Mouse (Mus musculus): Measurements from ENCODE around the gene Lnx2. TPM values are rescaled to one million over a fixed set of nuclear protein-coding genes. Genes with fewer than 3 reads are reported as not detected.

The Lnx2 gene
- polyA plus RNA-seq, 1 experiment from 2014 or later = 14.0 TPM

DNA sequence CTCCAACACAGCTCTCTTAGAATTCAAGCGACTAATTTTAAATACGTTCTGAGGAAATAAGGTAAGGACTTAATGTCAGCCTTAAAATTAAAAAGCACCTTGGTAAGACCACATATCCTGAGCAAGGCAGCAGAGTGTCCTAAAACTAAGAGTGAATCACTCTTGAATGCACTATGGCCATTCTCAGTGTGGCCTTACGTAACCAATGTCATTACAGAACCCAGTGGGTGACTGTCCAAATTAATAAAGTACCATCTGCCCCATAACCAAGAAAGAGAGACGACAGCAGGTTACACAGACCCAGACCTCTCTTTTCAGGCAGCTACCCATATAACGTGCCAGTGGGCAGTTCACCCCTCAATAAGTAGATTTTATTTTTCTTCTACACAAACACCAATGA is 17.7 kb downstream of the Lnx2 start:
- no peaks in the 10 kb centered on the region for H3K36me3 ChIP-seq
- peaks cover 59% of the 10 kb centered on the region for H3K4me1 ChIP-seq (replicated peaks)
- H3K27me3 ChIP-seq (replicated peaks) = no peaks in the 10 kb centered on the region
- no peak overlapping the region for H3K27ac ChIP-seq (ENCODE audit: poor library complexity, severe bottlenecking)
- H3K9ac ChIP-seq = no peak overlapping the region
- no peak overlapping the region for H3K4me2 ChIP-seq
- no peaks in the 10 kb centered on the region for H3K9me3 ChIP-seq (replicated peaks)
- ATAC-seq (ENCODE audit: insufficient number of reproducible peaks, low FRiP score) = no peak
- no peak overlapping the region for H3K4me3 ChIP-seq
- 88% methylated on average over 5 of the region's 5 CpGs for WGBS

DNA sequence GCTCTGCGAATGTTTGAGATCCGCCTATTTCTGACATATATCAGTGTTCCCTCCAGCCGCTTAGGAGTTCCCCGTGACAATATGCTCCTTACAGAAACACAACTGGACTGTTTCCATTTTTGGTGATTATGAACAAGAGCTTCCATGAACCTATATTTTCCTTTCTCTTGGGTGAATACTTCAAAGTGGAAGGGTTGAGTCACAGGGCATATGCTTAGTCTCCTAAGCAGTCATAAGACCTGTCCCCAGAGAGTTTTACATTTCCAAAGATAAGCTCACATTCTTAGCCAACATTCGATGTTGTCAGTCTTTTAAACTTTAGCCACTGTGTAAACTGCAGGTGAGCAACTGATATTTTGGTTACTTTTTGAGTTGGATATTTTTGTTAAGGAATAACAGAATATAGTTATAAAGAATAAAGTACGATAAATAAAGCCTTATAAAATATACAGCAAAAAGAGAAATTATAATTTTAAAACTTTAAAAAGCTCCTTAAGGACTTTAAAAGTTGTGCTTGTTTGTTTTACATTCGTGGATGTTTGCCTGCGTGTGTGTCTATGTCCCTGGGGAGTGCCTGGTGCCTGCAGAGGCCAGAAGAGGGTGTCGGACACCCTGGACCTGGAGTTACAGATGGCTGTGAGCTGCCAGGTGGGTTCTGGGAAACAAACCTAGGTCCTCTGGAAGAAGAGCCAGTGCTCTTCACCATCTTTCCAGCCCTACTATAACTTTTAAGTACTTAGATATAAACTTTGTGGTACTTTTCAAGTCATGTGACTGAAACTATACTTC is 18.6 kb downstream of the Lnx2 start:
- Histone ChIP-seq H3K4me1 (replicated peaks) (peaks cover 51% of the 10 kb centered on the region), H3K36me3 (no peaks in the 10 kb centered on the region), H3K27me3 (replicated peaks) (no peaks in the 10 kb centered on the region), H3K27ac (ENCODE audit: poor library complexity, severe bottlenecking) (peak overlapping the region; percentile 60), H3K4me2 (no peak overlapping the region), H3K9me3 (replicated peaks) (no peaks in the 10 kb centered on the region), H3K9ac (no peak overlapping the region), H3K4me3 (no peak overlapping the region)
- ATAC-seq (ENCODE audit: insufficient number of reproducible peaks, low FRiP score) = peak; percentile 62; the same call in 1 of the 2 replicates
- WGBS = 60% methylated on average over 9 of the region's 9 CpGs

DNA sequence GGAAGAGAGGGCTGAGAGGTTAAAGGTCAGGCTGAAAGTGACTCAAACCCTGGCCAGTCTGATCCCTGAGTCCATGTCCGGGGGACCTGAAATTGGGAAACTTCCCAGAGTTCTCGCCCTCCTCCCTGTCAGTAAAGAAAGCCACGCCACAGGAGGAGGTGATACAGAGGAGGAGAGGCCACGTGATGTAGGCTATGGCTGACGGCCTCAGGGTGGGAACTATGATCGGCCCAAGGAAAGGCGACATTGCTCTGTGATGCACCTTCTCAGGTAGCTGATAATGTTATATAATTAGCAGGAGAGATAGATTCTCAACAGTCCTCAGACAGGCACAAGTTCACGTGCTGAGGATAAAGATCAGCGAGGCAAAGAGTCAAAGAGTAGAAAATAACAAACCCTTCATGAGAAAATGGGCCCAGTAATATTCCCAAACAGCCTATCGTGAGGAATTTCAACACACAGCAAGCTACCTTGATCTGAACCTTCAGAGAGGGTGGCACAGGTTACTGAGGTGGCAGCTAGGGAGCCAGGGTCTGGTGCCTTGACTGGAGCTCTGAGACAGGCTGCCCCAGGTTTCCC is 19.6 kb downstream of the Lnx2 start:
- Histone ChIP-seq H3K27ac (ENCODE audit: poor library complexity, severe bottlenecking) (peak overlapping the region; percentile 60), H3K4me1 (replicated peaks) (peaks cover 57% of the 10 kb centered on the region), H3K4me3 (no peak overlapping the region), H3K9ac (no peak overlapping the region), H3K36me3 (no peaks in the 10 kb centered on the region), H3K4me2 (no peak overlapping the region), H3K27me3 (replicated peaks) (no peaks in the 10 kb centered on the region), H3K9me3 (replicated peaks) (no peaks in the 10 kb centered on the region)
- WGBS = 76% methylated on average over 10 of the region's 10 CpGs
- ATAC-seq (ENCODE audit: insufficient number of reproducible peaks, low FRiP score) = no peak

DNA sequence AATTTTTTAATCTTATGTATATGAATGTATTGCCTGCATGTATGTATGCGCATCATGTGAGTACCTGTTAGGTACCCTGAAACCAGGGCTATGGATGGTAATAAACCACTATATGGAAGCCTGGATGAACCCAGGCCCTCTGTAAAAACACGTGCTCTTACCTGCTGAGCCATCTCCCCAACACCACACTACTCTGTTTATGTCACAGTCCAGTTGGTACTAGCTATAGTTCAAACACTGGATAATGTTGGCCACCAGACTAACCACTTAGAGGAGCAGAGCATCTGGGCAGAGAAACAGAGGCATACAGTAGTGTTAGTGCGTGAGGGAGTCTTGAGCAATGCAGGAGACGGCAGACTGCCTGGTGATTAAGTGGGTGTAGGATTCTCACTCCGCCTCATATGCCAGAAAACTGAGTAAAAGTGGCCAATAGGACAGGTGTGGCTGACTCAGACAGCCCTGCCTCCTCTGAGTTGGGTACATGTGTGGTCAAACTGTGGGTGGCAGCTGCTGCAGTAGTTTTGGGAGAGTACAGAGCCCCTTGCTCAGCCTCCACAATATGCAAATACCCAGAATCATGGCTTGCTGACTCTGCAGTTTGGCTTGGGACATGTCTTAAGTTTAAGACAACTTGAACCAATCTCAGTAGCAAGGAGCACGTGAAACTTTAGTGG is 20.7 kb downstream of the Lnx2 start:
- Histone ChIP-seq H3K9ac (no peak overlapping the region), H3K27ac (ENCODE audit: poor library complexity, severe bottlenecking) (no peak overlapping the region), H3K4me3 (no peak overlapping the region), H3K9me3 (replicated peaks) (no peaks in the 10 kb centered on the region), H3K4me1 (replicated peaks) (peaks cover 68% of the 10 kb centered on the region), H3K4me2 (no peak overlapping the region), H3K27me3 (replicated peaks) (no peaks in the 10 kb centered on the region), H3K36me3 (no peaks in the 10 kb centered on the region)
- WGBS = 85% methylated on average over 6 of the region's 6 CpGs
- ATAC-seq (ENCODE audit: insufficient number of reproducible peaks, low FRiP score) = no peak

DNA sequence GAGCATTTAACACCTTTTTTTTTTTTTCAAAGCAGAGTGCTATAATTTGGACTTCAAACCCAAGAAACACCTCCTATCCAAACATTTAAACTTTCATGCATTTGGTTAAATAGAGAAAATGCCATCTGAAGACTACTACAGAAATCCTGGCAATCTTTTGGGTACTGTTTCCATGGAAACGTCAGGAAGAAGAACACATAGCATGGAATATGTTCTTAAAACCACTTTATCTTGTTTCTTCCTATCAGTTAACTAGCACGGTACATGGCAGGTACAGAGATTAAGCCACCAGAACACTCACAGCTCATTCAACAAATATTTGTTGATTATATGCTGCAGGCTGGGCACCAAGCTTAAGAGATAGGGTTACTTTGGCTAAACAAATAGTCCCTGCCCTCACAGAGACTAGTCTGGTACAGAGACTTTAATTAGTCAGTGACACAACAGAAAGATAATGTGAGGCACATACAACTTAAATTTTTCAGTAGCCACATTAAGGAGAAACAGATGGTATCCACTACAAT is 21.6 kb downstream of the Lnx2 start:
- Histone ChIP-seq H3K36me3 (no peaks in the 10 kb centered on the region), H3K27ac (ENCODE audit: poor library complexity, severe bottlenecking) (no peak overlapping the region), H3K9ac (no peak overlapping the region), H3K9me3 (replicated peaks) (no peaks in the 10 kb centered on the region), H3K27me3 (replicated peaks) (no peaks in the 10 kb centered on the region), H3K4me1 (replicated peaks) (peaks cover 69% of the 10 kb centered on the region), H3K4me2 (no peak overlapping the region), H3K4me3 (no peak overlapping the region)
- ATAC-seq (ENCODE audit: insufficient number of reproducible peaks, low FRiP score) = no peak
- 31% methylated on average over 2 of the region's 2 CpGs for WGBS

DNA sequence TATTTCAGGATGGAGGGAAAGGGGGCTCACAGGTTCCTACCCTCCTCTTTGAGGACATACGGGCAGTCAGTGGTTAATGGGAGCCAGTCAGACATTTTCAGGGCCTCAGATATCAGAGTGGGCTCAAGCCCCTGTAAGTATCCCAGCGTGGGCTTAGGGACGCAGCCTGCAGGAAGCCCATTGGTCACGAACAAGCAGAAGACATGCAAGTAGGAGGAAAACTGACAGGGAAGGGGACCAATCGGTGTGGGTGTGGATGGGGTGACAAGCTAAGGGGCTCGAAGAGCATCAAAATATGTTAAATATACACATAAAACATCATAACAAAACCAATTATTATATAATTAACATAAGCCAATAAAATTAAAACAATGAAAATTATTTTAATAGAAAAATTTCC is 22.1 kb downstream of the Lnx2 start:
- WGBS = 70% methylated on average over 6 of the region's 6 CpGs
- Histone ChIP-seq H3K9ac (no peak overlapping the region), H3K4me1 (replicated peaks) (peaks cover 71% of the 10 kb centered on the region), H3K36me3 (no peaks in the 10 kb centered on the region), H3K4me3 (no peak overlapping the region), H3K27ac (ENCODE audit: poor library complexity, severe bottlenecking) (no peak overlapping the region), H3K27me3 (replicated peaks) (no peaks in the 10 kb centered on the region), H3K9me3 (replicated peaks) (no peaks in the 10 kb centered on the region), H3K4me2 (no peak overlapping the region)
- ATAC-seq (ENCODE audit: insufficient number of reproducible peaks, low FRiP score) = no peak

DNA sequence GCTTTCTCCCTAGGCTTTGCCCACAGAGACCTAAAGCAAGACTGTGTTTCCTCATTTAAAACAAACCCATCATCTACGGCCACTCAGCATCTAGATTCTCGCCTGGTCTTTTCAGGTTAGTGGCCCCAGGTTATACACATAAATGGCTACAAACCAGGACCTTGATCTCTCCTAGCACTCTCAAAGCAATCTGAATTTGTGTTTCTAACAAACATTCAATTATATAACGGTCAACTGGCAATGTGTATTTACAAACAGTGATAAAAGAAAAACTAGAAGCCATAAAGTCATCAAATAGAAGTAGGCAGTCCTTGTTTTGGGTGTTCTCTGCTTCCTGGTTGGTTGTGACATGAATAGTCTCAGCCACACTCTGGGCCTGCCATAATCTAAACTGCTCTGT is 22.9 kb downstream of the Lnx2 start:
- Histone ChIP-seq H3K27me3 (replicated peaks) (no peaks in the 10 kb centered on the region), H3K4me1 (replicated peaks) (peaks cover 72% of the 10 kb centered on the region), H3K27ac (ENCODE audit: poor library complexity, severe bottlenecking) (no peak overlapping the region), H3K9me3 (replicated peaks) (no peaks in the 10 kb centered on the region), H3K9ac (no peak overlapping the region), H3K36me3 (no peaks in the 10 kb centered on the region), H3K4me2 (no peak overlapping the region), H3K4me3 (no peak overlapping the region)
- 82% methylated on average over 3 of the region's 3 CpGs for WGBS
- no peak for ATAC-seq (ENCODE audit: insufficient number of reproducible peaks, low FRiP score)

DNA sequence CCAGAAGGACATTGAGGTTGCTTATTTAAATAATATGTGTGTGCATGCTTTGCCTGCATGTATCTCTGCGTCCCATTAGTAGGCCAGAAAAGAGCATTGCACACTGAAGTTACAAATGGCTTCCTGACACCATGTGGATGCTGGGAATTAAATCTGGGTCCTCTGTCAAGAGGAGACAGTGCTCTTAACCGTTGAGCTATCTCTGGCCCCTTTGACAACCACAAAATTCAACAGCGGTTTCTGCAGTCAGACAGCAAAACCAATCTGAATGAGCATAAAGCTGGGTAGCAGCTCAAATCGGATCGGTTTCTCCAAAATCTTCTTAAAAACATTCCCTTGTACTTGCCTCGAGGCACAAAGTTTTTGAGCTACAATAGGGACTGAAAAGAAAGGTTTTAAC is 23.3 kb downstream of the Lnx2 start:
- Histone ChIP-seq H3K9ac (no peak overlapping the region), H3K4me3 (no peak overlapping the region), H3K36me3 (no peaks in the 10 kb centered on the region), H3K4me2 (no peak overlapping the region), H3K27ac (ENCODE audit: poor library complexity, severe bottlenecking) (no peak overlapping the region), H3K27me3 (replicated peaks) (no peaks in the 10 kb centered on the region), H3K9me3 (replicated peaks) (no peaks in the 10 kb centered on the region), H3K4me1 (replicated peaks) (peaks cover 68% of the 10 kb centered on the region)
- ATAC-seq (ENCODE audit: insufficient number of reproducible peaks, low FRiP score) = no peak
- 85% methylated on average over 6 of the region's 6 CpGs for WGBS

DNA sequence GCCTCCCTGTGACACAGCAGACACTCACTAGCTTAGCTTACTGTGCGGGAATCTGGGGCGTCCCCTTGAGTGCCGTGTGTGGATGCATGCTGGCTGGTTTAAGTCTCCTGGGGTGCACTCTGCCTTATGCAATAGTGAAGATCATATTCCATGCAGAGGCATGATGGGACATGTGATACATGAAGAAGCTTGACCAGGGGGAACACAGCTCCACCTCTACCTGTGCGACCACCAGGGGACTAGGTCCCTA is 24.2 kb downstream of the Lnx2 start:
- 67% methylated on average over 4 of the region's 4 CpGs for WGBS
- Histone ChIP-seq H3K4me3 (no peak overlapping the region), H3K4me1 (replicated peaks) (peaks cover 61% of the 10 kb centered on the region), H3K27me3 (replicated peaks) (no peaks in the 10 kb centered on the region), H3K27ac (ENCODE audit: poor library complexity, severe bottlenecking) (no peak overlapping the region), H3K9ac (no peak overlapping the region), H3K9me3 (replicated peaks) (no peaks in the 10 kb centered on the region), H3K4me2 (no peak overlapping the region), H3K36me3 (no peaks in the 10 kb centered on the region)
- ATAC-seq (ENCODE audit: insufficient number of reproducible peaks, low FRiP score) = no peak

DNA sequence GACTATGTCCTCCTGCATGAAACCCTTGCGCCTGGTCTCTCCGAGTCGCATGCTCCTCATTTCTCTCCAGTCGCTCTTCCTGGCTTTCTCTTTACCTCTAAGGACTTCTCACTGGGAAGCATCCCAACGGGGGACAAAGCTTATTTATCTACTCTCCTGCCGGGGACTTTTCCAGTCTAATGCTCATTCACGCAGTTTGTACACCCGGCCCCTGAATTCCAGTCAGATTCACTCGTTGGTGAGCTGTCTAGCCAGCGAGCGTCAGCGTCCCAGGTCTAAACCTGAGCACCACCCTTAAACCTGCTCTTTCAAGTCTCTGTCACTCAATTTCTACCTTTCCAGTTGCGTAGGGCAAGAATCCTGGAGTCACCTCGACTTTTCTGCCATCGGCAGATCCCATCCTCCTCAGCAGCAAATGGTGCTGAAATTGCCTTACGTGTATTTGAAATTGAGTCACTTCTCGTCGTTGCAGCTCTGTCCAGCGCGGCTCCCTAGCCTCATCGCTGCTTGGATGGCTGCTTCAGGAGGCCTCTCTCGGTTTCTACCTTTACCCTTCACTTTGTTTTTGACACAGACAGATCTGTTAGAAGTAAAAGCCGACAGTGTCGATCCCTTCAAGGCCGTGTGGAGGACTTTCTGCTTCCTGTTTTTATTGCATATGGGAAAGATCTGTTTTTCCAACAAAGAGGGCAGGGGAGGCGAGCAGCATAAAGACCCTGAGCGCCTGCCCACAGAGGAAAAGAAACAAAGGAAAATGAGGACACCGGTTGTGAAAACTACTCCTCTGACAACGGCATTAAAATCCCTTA is 24.7 kb downstream of the Lnx2 start:
- H3K27me3 ChIP-seq (replicated peaks) = no peaks in the 10 kb centered on the region
- whole genome bisulfite sequencing = 53% methylated on average over 29 of the region's 29 CpGs
- no peak for ATAC-seq (ENCODE audit: insufficient number of reproducible peaks, low FRiP score)
- peaks cover 56% of the 10 kb centered on the region for H3K4me1 ChIP-seq (replicated peaks)
- no peaks in the 10 kb centered on the region for H3K9me3 ChIP-seq (replicated peaks)
- H3K27ac ChIP-seq (ENCODE audit: poor library complexity, severe bottlenecking) = no peak overlapping the region
- peak overlapping the region; percentile 24 for H3K4me2 ChIP-seq
- 0 out of 2 replicates have a peak overlapping the region, but pooled peaks have one; percentile 8 for H3K9ac ChIP-seq
- no peak overlapping the region for H3K4me3 ChIP-seq
- no peaks in the 10 kb centered on the region for H3K36me3 ChIP-seq
